Mouse (Mus musculus) hematopoietic multipotent progenitor cell, adult 10-12 weeks (in vitro differentiated cells): Measurements from ENCODE around the gene Olfr497. TPM values are rescaled to one million over a fixed set of nuclear protein-coding genes. Genes with fewer than 3 reads are reported as not detected.

ENCODE experiments used
- polyA plus RNA-seq: library from polyadenylated mRNA; stranded (reverse); fragments of >175 nt; gene quantifications from 2 replicates; pipeline ENCODE4 v1.2.3, GENCODE M21; 2012; ENCODE audit warnings: low replicate concordance

Gene Olfr497
- not detected in 2 replicates for polyA plus RNA-seq

DNA sequence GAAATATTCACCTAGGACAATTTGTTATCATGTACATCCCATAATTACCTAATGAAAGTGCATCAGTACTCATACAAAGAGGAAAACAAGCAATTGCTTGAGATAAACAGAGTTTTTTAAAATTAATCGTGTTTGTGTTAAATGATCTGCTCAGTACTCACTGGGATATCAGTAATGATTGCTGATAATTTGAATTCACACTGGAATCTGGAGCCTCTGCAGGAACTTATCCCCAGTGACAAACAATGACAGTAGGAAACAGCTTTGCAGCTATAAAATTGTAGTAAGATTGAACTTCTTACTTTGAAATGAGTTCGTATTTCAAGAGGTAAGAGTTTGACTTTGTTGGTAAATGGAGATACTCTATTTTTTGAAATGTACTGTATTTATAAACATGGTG, at the start of gene Olfr497:
Gene Olfr497, plus strand, starts transcription at position 301 of the 400 bp plus-strand sequence.

DNA sequence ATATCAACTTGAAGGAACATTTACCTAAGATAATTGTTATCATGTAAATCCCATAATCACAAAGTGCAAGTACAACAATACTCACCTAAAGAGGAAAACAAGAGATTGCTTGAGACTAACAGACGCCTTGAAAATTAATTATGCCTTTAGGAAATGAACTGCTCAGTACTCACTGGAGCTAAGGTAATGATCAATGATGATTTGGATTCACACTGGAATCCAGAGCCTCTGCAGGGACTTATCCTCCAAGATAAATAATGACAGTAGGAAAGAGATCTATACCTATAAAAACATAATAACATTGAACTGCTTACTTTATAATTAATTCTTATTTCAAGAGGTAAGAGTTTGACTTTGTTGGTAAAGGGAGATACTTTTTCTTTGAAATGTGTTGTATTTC, 27.4 kb upstream of the Olfr497 start, which contains the start of gene Olfr495:
Gene Olfr495, plus strand, starts transcription at position 301 of the 400 bp plus-strand sequence.

DNA sequence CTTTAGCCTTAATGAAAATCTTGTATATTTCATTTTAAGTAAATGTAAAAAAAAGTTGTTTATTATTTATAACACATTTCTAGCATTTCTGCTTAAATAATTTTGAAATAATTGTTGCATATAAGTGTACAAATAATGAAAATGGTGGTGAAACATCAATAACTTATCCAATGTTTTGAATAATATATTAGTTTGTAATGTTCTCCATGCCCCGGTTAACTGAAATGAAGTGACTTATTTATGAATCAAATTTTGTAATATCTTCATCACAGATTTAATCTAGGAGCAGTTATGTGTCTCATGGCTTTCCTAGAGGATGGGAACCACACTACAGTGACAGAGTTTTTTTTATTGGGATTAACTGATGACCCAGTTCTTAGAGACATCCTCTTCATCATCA, 44.8 kb downstream of the Olfr497 start, which contains the start of gene Olfr498:
Gene Olfr498, plus strand, starts transcription at position 301 of the 400 bp plus-strand sequence.

Other genes starting within 250 kb of the Olfr497 start
- gene Olfr486, start 247.7 kb upstream of the Olfr497 start, polyA plus RNA-seq, result not detected in 2 replicates
- not detected in 2 replicates for gene Olfr487, start 205.8 kb upstream of the Olfr497 start, polyA plus RNA-seq
- gene Olfr488, start 162.1 kb upstream of the Olfr497 start, polyA plus RNA-seq, result not detected in 2 replicates
- not detected in 2 replicates for gene Olfr490, start 131.5 kb upstream of the Olfr497 start, polyA plus RNA-seq
- not detected in 2 replicates for gene Olfr491, start 107.0 kb upstream of the Olfr497 start, polyA plus RNA-seq
- not detected in 2 replicates for gene Olfr492, start 96.7 kb upstream of the Olfr497 start, polyA plus RNA-seq
- not detected in 2 replicates for gene Olfr493, start 73.4 kb upstream of the Olfr497 start, polyA plus RNA-seq
- not detected in 2 replicates for gene Olfr494, start 55.1 kb upstream of the Olfr497 start, polyA plus RNA-seq
- not detected in 2 replicates for gene Olfr495, start 27.3 kb upstream of the Olfr497 start, polyA plus RNA-seq
- gene Olfr498, start 44.9 kb downstream of the Olfr497 start, polyA plus RNA-seq, result not detected in 2 replicates
- gene Olfr502, start 104.6 kb downstream of the Olfr497 start, polyA plus RNA-seq, result not detected in 2 replicates
- not detected in 2 replicates for gene Olfr503, start 124.1 kb downstream of the Olfr497 start, polyA plus RNA-seq
- not detected in 2 replicates for gene Olfr504, start 145.4 kb downstream of the Olfr497 start, polyA plus RNA-seq
- not detected in 2 replicates for gene Olfr506, start 190.4 kb downstream of the Olfr497 start, polyA plus RNA-seq
- gene Olfr507, start 201.4 kb downstream of the Olfr497 start, polyA plus RNA-seq, result not detected in 2 replicates
- gene Olfr508, start 209.6 kb downstream of the Olfr497 start, polyA plus RNA-seq, result not detected in 2 replicates
- gene Olfr509, start 231.5 kb downstream of the Olfr497 start, polyA plus RNA-seq, result not detected in 2 replicates
- gene Olfr510, start 246.0 kb downstream of the Olfr497 start, polyA plus RNA-seq, result not detected in 2 replicates